In the genomic region with DNA sequence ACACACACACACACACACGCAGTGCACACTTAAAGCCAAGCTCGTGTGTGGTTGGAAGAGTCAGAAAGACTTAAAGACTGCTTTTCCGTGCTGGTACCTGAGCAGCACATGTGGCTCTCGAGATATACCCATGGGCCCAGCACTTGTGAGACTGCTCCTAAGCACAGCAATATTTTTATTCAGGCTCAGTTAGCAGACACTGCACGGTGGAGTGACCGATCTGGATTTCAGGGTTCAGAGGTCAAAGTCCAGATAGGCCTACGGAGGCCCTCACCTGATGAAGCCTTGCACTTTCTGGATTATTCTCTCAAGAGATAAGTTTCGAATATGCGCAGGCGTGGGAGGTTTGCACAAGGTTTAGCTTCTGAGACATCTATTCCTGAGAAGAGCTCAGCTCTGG, we compare ENCODE assay signal across 19 mouse cellular contexts.
DNase-seq lines count a peak whose midpoint lies in the region; ATAC-seq and TF ChIP-seq lines count a peak whose summit lies in the region.
"Had no signal": no experiment of that assay in that cellular context is flagged by ENCODE, and none has a peak within 500 bp of the region (broad histone marks: within the 10 kb centered on the region; RNA-seq: fewer than 3 reads in every experiment).

No protein-coding gene starts in this region.

- no peaks in the 10 kb centered on the region for H3K27me3 ChIP-seq in kidney, adult 2 months (replicated peaks; ENCODE audit: control insufficient read depth, insufficient read depth, low read length)
- H3K27me3 ChIP-seq in neural tube, embryonic 13.5 days = peaks cover 70% of the 10 kb centered on the region

- H3K9ac ChIP-seq in neural tube, embryonic 13.5 days = no peak overlapping the region
- H3K9ac ChIP-seq: forebrain, embryonic 13.5 days; forebrain, embryonic 15.5 days; forebrain, postnatal 0 days had no signal

- no peaks in the 10 kb centered on the region for H3K36me3 ChIP-seq in kidney, adult 2 months (ENCODE audit: control insufficient read depth, insufficient read depth, low read length)
- H3K36me3 ChIP-seq in neural tube, embryonic 13.5 days = no peaks in the 10 kb centered on the region
- H3K36me3 ChIP-seq: forebrain, embryonic 15.5 days had no signal

- 71% methylated on average over 10 of the region's 10 CpGs for WGBS in kidney, adult 2 months
- WGBS in neural tube, embryonic 13.5 days = 87% methylated on average over 10 of the region's 10 CpGs

- no peak overlapping the region for H3K4me3 ChIP-seq in kidney, adult 2 months (ENCODE audit: insufficient read depth, low read depth, low read length)
- no peak overlapping the region for H3K4me3 ChIP-seq in neural tube, embryonic 13.5 days
- H3K4me3 ChIP-seq: forebrain, embryonic 13.5 days; forebrain, embryonic 15.5 days had no signal

- TF ChIP-seq POLR2A in kidney, adult 2 months (IDR thresholded peaks at IDR 0.05; ENCODE audit: low read depth, low read length) = no peak

- no peaks in the 10 kb centered on the region for H3K9me3 ChIP-seq in neural tube, embryonic 13.5 days
- H3K9me3 ChIP-seq: forebrain, embryonic 13.5 days; forebrain, embryonic 15.5 days had no signal

- no peak overlapping the region for H3K4me2 ChIP-seq in neural tube, embryonic 13.5 days
- H3K4me2 ChIP-seq: forebrain, embryonic 13.5 days; forebrain, embryonic 15.5 days had no signal

- ATAC-seq in neural tube, embryonic 13.5 days (ENCODE audit: low read depth) = 0 out of 2 replicates have a peak, but pooled peaks have one; percentile 40
- ATAC-seq: forebrain, embryonic 13.5 days; forebrain, embryonic 15.5 days; forebrain, postnatal 0 days had no signal

- H3K27ac ChIP-seq in kidney, adult 2 months (ENCODE audit: insufficient read depth, low read depth, low read length) = no peak overlapping the region
- no peak overlapping the region for H3K27ac ChIP-seq in neural tube, embryonic 13.5 days (replicated peaks)
- H3K27ac ChIP-seq: forebrain, embryonic 13.5 days; forebrain, embryonic 15.5 days had no signal

- peak; percentile 31 for DNase-seq in heart, adult 11 months
- DNase-seq in heart, postnatal 10 days = no peak
- DNase-seq in kidney, adult 2 months = peak; percentile 8
- no peak for DNase-seq in kidney, adult 9 months
- no peak for DNase-seq in neural tube, embryonic 10.5 days (ENCODE audit: extremely low spot score, low spot score)
- no peak for DNase-seq in embryo, embryonic 11 days
- DNase-seq: adrenal gland, adult 2 months; adrenal gland, postnatal 10 days; adrenal gland, postnatal 25 days; cerebellum, adult 11 months; cerebellum, adult 18-20 months; cerebellum, adult 8-10 months; cerebellum, adult 9-11 months; cerebellum, postnatal 14 days; cerebellum, postnatal 36 days; forebrain, postnatal 0 days had no signal

- intact Hi-C loops in heart, postnatal 10 days (cut with DNase I) = no loop called here

- H3K4me1 ChIP-seq in kidney, adult 2 months (ENCODE audit: control insufficient read depth, insufficient read depth, low read length) = no peaks in the 10 kb centered on the region
- peaks cover 13% of the 10 kb centered on the region for H3K4me1 ChIP-seq in neural tube, embryonic 13.5 days (replicated peaks)

- no peak for TF ChIP-seq CTCF in kidney, adult 2 months (conservative IDR thresholded peaks at IDR 0.05; ENCODE audit: insufficient read depth, insufficient read length, low read depth, low read length)

Comparison
In these comparisons a context has a peak if more than half of its experiments do, and no peak if none do; other contexts are left out.
1. DNase-seq: peak in heart, adult 11 months (single experiment) and kidney, adult 2 months (single experiment); none in heart, postnatal 10 days (0 of 2), kidney, adult 9 months (single experiment), neural tube, embryonic 10.5 days (single experiment) and embryo, embryonic 11 days (single experiment).